Mouse (Mus musculus) right cerebral cortex, postnatal 10 days (tissue): ENCODE measurements at regions not wholly inside any gene's neighbourhood (a gene's known extent, or its start where the extent isn't known, plus 50 kb on each side); places are given as distances from the start of the nearest gene placed in this dataset.
"Not testable (repeated sequence)": the region's sequence is repeated elsewhere in the genome, so short reads cannot be mapped to it uniquely, and the experiment has no call there.

ENCODE experiments used
- DNase-seq, 2 experiments: peaks; one replicate each; pipeline ENCODE4 v3.0.0; 2021; ENCODE audit warnings: low spot score in 2 of 2

- no peak for DNase-seq
Observed at GRCm38 (mm10) chr6:16765354-16765753, 132.9 kb downstream of the Tfec start.

DNA sequence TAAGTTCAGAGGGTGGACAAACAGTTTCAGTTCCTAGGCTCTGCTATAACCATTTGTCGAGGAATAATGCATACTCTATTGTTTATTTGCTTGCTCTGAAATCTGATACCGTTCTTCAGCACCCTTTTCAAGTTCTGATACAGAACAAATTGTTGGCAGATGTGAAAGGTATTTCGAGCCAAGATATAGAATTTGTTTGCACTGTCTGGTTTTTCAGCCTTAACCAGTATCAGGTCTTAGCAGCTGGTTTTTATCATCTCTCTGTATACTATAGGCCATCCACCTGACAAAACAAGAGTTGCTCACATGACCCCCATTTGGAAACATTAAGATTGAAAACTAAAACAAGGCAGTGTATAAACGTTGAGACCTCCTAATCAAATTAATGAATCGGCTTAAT, 133.5 kb downstream of the Tfec start:
- no peak for DNase-seq

DNA sequence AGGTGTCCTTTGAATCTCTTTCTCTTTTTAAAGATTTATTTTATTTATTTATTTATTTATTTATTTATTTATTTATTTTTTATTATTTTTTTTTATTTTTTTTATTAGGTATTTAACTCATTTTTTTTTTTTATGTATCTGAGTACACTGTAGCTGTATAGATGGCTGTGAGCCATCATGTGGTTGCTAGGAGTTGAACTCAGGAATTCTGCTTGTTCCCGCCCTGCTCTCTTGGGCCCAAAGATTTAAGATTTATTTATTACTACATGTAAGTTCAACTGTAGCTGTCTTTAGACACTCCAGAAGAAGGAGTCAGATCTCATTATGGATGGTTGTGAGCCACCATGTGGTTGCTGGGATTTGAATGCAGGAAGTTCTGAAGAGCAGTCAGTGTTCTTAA, 143.2 kb downstream of the Tfec start:
- not testable (repeated sequence) for DNase-seq

- DNase-seq = no peak
Observed at GRCm38 (mm10) chr6:16733184-16733583, 165.1 kb downstream of the Tfec start.

DNA sequence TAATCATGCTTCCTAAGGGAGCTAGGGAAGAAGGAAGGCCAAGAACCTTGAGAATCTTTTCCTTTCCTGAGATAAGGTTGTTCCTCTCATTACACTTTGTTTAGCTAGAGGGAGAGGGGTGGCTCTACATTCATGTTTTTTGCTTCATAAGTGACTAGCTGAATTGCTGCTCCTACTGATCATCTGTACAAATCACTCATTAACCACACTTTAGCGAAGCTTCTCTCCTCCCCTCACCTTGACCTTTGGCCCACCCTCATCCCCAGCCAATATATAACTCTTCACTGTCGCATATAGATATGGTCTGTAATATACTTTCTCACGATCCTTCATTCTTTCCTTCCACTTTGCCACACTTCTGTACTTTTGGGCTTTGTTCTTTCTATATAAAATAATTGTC, 166.1 kb downstream of the Tfec start:
- DNase-seq = no peak

DNA sequence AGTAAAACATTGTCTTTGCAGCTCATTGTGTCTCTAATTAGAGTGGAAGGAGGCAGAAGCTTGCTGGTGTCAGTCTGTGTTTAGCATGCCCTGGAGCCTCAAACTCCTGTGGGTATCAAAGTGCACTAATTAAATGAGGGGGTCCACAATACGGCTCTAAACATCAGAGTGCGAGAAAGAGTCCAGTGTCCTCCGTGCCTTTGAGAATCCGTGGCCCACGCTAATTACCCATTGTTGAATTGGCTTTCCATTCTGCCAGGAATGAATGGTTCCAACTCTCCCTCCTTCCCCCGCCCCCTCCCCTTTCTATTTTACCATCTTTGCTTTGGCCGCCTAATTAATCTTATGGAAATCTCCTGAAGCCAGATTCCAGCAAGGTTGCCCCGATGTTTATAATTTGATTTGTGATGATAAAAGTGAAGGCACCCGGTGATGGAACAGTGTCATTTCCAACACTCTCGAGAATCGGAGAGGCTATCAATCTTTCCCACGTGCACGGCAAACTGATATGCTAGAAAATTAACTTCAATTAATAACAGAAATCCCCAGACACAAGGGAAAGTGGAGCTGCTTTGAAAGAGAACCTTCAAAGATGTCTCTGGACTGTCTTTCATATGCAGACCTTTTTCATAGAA, 170.9 kb downstream of the Tfec start:
- DNase-seq = no peak

DNA sequence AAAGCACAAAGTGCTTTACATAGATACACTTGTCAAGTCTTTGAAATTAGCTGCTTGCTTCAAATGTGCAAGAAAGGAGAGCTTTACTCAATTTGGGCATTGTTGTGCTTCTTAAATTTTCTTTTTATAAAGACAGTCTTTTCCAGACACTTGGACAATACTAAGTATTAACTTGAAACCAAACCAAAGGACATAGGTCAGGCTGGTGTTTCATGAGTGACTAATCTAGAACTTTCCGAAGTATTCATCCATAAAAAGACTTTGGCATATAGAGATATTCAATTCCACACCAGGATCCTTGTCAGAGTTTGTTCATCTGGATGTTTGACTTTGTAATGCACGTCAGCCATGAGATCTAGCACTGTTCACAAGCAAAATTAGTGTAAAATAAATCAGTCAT, 173.0 kb downstream of the Tfec start:
- no peak for DNase-seq

GRCm38 (mm10) chr6:16704496-16704895, 193.7 kb downstream of the Tfec start:
- no peak for DNase-seq

DNA sequence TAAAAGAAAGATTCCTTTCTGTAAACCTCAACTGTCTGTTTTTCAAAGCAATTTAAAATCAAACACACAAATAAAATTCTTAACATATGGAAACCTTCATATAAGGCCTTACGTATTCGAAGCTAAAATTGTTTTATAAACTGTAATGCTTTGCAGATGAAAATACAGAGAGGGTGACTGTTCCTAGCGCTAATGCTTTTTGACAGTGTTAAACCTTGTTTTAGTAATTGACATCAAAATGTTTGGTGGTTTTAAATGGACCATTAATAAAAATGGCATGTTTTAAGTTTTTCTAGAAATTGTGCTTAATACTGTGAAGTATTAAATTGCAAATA, 194.9 kb downstream of the Tfec start:
- no peak for DNase-seq

- no peak for DNase-seq
Observed at GRCm38 (mm10) chr6:16702706-16703411, 195.4 kb downstream of the Tfec start.

DNA sequence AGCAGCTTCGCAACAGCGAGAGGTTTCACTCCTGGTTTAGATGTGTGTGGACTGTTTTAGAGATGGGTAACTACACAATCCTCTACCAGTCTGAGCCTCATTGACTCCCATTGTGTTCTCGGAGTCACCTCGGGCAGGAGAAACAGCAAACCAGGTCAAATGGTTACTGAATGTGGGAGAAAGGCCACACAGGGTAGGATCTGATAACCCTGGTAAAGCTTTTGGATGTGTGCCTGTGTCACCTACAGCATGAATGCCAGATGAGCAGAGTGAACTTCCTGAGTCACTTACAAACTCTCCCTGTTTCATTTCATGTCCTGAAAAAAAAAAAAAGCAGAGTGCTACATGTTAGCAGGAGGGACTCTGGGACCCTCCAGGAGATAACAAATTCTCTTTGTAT, 201.0 kb downstream of the Tfec start:
- no peak for DNase-seq

DNA sequence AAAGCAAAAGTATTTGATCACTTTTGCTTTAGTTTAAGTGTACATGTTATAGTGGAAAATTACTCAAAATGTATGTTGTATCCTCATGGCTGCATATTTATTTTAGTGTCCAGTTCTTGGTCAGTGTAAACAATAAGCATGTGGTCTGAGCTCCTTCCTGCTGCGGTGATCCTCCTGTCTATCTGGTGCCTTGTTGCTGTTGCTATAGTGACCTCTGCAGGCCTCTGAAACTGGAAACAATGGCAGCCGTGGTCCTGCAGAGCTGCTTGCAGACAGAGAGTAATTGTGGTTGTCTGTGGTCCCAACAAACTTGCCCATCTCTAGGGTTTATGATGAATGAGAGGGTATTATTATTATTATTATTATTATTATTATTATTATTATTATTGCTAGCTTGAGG, 230.2 kb downstream of the Tfec start:
- DNase-seq = no peak

- no peak for DNase-seq
Observed at GRCm38 (mm10) chr6:16667241-16667640, 231.0 kb downstream of the Tfec start.

DNA sequence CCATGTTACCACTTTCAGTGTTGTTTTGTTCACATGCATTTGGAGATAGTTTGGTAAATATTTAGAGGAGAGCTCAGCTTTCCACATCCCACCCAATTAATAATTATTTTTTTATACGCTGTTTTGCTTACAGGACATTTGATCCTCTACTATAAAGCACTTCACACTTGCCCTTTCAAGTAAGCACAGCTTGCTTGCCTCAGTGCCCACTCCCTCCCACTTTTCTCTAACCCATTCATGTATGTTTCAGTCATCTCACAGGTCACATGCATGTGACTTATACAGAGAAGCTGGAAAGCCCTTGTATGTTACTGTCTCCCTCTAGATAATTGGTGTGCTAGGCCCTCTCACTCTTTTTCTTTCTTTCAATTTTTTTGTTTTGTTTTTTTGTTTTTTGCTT, 252.0 kb downstream of the Tfec start:
- DNase-seq = no peak

- DNase-seq = no peak
Observed at GRCm38 (mm10) chr6:16643519-16643918, 254.7 kb downstream of the Tfec start.

GRCm38 (mm10) chr6:16636736-16637304, 261.4 kb downstream of the Tfec start:
- DNase-seq = no peak

DNA sequence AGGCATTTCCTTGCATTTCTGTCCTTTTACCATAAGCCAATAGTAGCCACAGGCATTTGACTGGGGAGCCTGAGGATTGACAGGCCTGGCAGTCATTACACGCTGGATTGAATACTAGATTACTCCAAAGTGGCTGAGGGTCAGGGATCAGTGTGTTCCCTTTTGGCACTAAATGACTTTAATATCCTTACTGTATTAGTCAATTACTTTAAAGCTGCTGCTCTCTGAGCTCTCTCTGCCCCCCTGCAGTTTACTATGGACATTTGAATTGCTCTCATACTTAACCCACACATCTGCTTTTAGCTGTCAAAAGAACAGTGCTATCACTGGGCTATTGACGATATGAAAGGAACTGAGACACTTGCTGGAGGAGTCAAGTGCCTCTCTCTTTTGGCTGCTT, 262.1 kb downstream of the Tfec start:
- no peak for DNase-seq

- peak; percentile 22 to 33 for DNase-seq
Observed at GRCm38 (mm10) chr6:16607393-16608023, 290.7 kb downstream of the Tfec start.

DNA sequence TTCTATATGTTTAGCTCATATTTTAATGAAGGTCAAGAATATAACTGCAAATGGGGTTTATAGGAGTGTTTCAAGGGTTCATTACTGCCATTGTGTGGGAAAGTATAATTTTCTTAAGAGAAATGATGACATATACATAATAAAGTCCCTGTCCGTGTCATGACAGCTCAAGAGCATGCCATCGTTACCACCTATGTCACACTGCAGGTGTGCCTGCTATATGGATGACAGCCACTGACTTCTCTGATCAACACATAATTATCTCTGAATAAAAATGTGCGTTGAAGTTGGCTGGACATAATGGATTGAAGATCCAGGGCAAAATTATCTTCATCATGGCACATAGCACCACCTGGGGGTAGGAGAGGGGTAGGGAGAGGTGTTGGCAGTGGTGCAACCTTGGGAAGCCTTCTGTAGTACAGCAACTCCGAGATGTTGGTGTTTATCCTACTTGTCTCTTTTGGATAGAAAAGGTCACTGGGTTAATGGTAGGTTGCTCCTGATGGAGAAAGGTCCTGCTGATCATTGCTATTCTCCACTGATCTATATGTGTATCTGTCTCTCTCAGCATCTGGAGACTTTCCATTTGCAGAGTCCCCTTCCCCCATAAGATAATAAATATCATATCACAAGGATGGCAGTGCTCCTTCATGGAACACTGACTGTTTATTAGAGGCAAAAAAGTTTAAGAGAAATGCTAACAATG, 291.4 kb downstream of the Tfec start:
- DNase-seq = no peak

DNA sequence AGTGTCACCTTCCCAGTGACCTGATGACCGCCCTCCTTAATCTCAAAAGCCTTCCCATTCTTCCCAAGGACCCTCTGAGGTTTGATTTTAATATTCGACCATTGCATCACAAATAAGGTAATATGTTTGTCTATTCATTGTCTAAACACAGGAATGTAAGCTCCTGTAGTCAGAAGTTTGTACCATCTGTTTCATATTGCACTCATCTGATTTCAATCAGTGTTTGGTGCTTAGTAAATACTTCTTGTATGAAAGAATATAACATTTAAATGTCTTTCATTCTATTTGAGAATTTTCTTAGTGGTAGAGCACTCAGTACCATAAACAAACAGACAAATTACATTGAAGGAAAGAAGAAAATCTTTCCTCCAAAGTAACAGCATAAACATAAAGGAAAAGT, 305.8 kb downstream of the Tfec start:
- DNase-seq = no peak

DNA sequence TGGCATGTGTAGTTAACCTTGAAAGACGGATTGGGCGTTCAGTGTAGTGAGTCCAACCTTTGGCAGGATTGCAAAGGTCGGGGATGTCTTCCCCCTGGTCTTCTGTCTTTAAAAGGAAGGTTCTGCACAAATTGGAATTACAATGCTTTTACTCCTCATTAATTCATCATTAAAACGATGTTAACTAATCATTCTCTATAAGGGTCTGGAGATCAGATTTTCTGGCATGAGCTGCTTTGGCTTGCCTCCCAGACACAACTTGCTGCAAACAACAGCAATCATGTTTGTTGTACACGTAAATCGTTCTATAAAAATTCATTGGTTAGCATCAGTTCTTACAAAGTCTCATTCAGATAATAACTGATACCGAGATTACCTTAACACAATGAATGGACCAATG, 315.9 kb downstream of the Tfec start:
- DNase-seq = no peak

GRCm38 (mm10) chr6:16581801-16582200, 316.4 kb downstream of the Tfec start:
- DNase-seq = no peak
